ENCODE assay signal across 9 mouse cellular contexts in genomic region chr11:120280774-120281173, GRCm38 (mm10). TPM values are rescaled to one million over a fixed set of nuclear protein-coding genes. Genes with fewer than 3 reads are reported as not detected.
A peak's percentile ranks its signal among the peaks of the same experiment; 100 is the strongest.
DNase-seq lines count a peak whose midpoint lies in the region; ATAC-seq and TF ChIP-seq lines count a peak whose summit lies in the region.
"Had no signal": no experiment of that assay in that cellular context is flagged by ENCODE, and none has a peak within 500 bp of the region (broad histone marks: within the 10 kb centered on the region; RNA-seq: fewer than 3 reads in every experiment).

No protein-coding gene starts in this region.

- no peaks in the 10 kb centered on the region for H3K9me3 ChIP-seq in kidney, embryonic 15.5 days (replicated peaks)
- H3K9me3 ChIP-seq in forebrain, embryonic 14.5 days (replicated peaks; ENCODE audit: control insufficient read depth, low read length), result no peaks in the 10 kb centered on the region
- no peaks in the 10 kb centered on the region for H3K9me3 ChIP-seq in hindbrain, embryonic 16.5 days (ENCODE audit: control insufficient read depth, low read length)
- H3K9me3 ChIP-seq in midbrain, postnatal 0 days (ENCODE audit: low read length), result no peaks in the 10 kb centered on the region
- H3K9me3 ChIP-seq: G1E had no signal

- H3K4me3 ChIP-seq in kidney, embryonic 15.5 days (replicated peaks), result no peak overlapping the region
- no peak overlapping the region for H3K4me3 ChIP-seq in forebrain, embryonic 14.5 days (ENCODE audit: low read depth, low read length)
- no peak overlapping the region for H3K4me3 ChIP-seq in hindbrain, embryonic 16.5 days (ENCODE audit: low read length)
- no peak overlapping the region for H3K4me3 ChIP-seq in midbrain, postnatal 0 days (ENCODE audit: low read depth, low read length)
- H3K4me3 ChIP-seq: left cerebral cortex, adult 2 months had no signal

- TF ChIP-seq CTCF in midbrain, postnatal 0 days (IDR thresholded peaks at IDR 0.05), result no peak

- H3K4me1 ChIP-seq in kidney, embryonic 15.5 days, result peaks cover 41% of the 10 kb centered on the region
- H3K4me1 ChIP-seq in forebrain, embryonic 14.5 days (ENCODE audit: control insufficient read depth, insufficient read depth, low read length), result peaks cover 15% of the 10 kb centered on the region
- H3K4me1 ChIP-seq in hindbrain, embryonic 16.5 days (ENCODE audit: control insufficient read depth, insufficient read depth, low read depth, low read length), result peaks cover 23% of the 10 kb centered on the region
- peaks cover 7% of the 10 kb centered on the region; the same call in 1 of the 2 replicates for H3K4me1 ChIP-seq in midbrain, postnatal 0 days (ENCODE audit: insufficient read depth, low read length)

- no peak for DNase-seq in kidney, adult 9 months
- DNase-seq in forebrain, embryonic 14.5 days (ENCODE audit: low spot score), result no peak
- no peak for DNase-seq in midbrain, postnatal 0 days (ENCODE audit: low spot score)
- DNase-seq in retina, embryonic 14.5 days (ENCODE audit: low spot score), result no peak
- no peak for DNase-seq in MN1 (ENCODE audit: low spot score)

- H3K27me3 ChIP-seq in kidney, embryonic 15.5 days, result no peaks in the 10 kb centered on the region
- H3K27me3 ChIP-seq in forebrain, embryonic 14.5 days (replicated peaks; ENCODE audit: control insufficient read depth, insufficient read depth, low read length), result no peaks in the 10 kb centered on the region
- H3K27me3 ChIP-seq in hindbrain, embryonic 16.5 days (replicated peaks; ENCODE audit: control insufficient read depth, insufficient read depth, low read length), result no peaks in the 10 kb centered on the region
- H3K27me3 ChIP-seq in midbrain, postnatal 0 days (ENCODE audit: insufficient read depth, low read length), result no peaks in the 10 kb centered on the region

- H3K36me3 ChIP-seq in kidney, embryonic 15.5 days, result peaks cover 95% of the 10 kb centered on the region
- peaks cover 91% of the 10 kb centered on the region for H3K36me3 ChIP-seq in forebrain, embryonic 14.5 days (ENCODE audit: control insufficient read depth, insufficient read depth, low read length)
- peaks cover 37% of the 10 kb centered on the region for H3K36me3 ChIP-seq in hindbrain, embryonic 16.5 days (ENCODE audit: control insufficient read depth, insufficient read depth, low read length)
- H3K36me3 ChIP-seq in midbrain, postnatal 0 days (ENCODE audit: insufficient read depth, low read length), result peaks cover 65% of the 10 kb centered on the region
- H3K36me3 ChIP-seq: G1E had no signal

- ATAC-seq in kidney, embryonic 15.5 days (replicated peaks; ENCODE audit: low FRiP score), result no peak
- peak; percentile 19; the same call in 1 of the 2 replicates for ATAC-seq in forebrain, embryonic 14.5 days
- 0 out of 2 replicates have a peak, but pooled peaks have one; percentile 2 for ATAC-seq in hindbrain, embryonic 16.5 days
- ATAC-seq in midbrain, postnatal 0 days (ENCODE audit: low FRiP score), result peak; percentile 32; the same call in 1 of the 2 replicates

- 69% methylated on average over 7 of the region's 7 CpGs for WGBS in kidney, embryonic 15.5 days
- 46% methylated on average over 7 of the region's 7 CpGs for WGBS in forebrain, embryonic 14.5 days
- WGBS in hindbrain, embryonic 16.5 days, result 34% methylated on average over 7 of the region's 7 CpGs
- 45% methylated on average over 7 of the region's 7 CpGs for WGBS in midbrain, postnatal 0 days

- H3K4me2 ChIP-seq in kidney, embryonic 15.5 days, result no peak overlapping the region
- H3K4me2 ChIP-seq in forebrain, embryonic 14.5 days (ENCODE audit: low read length), result no peak overlapping the region
- no peak overlapping the region for H3K4me2 ChIP-seq in hindbrain, embryonic 16.5 days (ENCODE audit: low read length)
- peak overlapping the region; percentile 18; the same call in 1 of the 2 replicates for H3K4me2 ChIP-seq in midbrain, postnatal 0 days (ENCODE audit: low read depth, low read length, poor library complexity, severe bottlenecking)

- H3K27ac ChIP-seq in kidney, embryonic 15.5 days, result peak overlapping the region; percentile 65
- peak overlapping the region; percentile 73; the same call in 1 of the 2 replicates for H3K27ac ChIP-seq in forebrain, embryonic 14.5 days (ENCODE audit: low read depth, low read length)
- peak overlapping the region; percentile 77 for H3K27ac ChIP-seq in hindbrain, embryonic 16.5 days (ENCODE audit: low read depth, low read length)
- H3K27ac ChIP-seq in midbrain, postnatal 0 days (ENCODE audit: low read depth, low read length), result no peak overlapping the region
- H3K27ac ChIP-seq: left cerebral cortex, adult 2 months had no signal

- H3K9ac ChIP-seq in kidney, embryonic 15.5 days, result no peak overlapping the region
- no peak overlapping the region for H3K9ac ChIP-seq in forebrain, embryonic 14.5 days (ENCODE audit: low read length)
- H3K9ac ChIP-seq in hindbrain, embryonic 16.5 days (ENCODE audit: low read depth, low read length), result no peak overlapping the region; the same call in 1 of the 2 replicates
- no peak overlapping the region for H3K9ac ChIP-seq in midbrain, postnatal 0 days (replicated peaks; ENCODE audit: low read length, poor library complexity, severe bottlenecking)

RNA-seq across cellular contexts. Expression of gene Bahcc1, which starts 48.0 kb away (rescaled TPM):
- polyA plus RNA-seq in kidney, embryonic 15.5 days (2015; fragmentation: Nextera tagmentation; extraction: Ambion mirVana), result 11.8 and 14.1 TPM in 2 replicates
- polyA plus RNA-seq in forebrain, embryonic 14.5 days (2014; fragmentation: Nextera tagmentation; extraction: Ambion mirVana), result 12.6 and 14.5 TPM in 2 replicates
- 7.8 and 9.7 TPM in 2 replicates for polyA plus RNA-seq in hindbrain, embryonic 16.5 days (2015; fragmentation: Nextera tagmentation; extraction: Ambion mirVana)
- 39.9 and 49.8 TPM in 2 replicates for total RNA-seq in midbrain, postnatal 0 days (2014; rRNA removed)
- 5.9 and 9.5 TPM in 2 replicates for polyA plus RNA-seq in midbrain, postnatal 0 days (2015; fragmentation: Nextera tagmentation; extraction: Ambion mirVana)
